Mouse (Mus musculus): Measurements from ENCODE around the gene Stap2.

- TF ChIP-seq CEBPB (IDR thresholded peaks at IDR 0.05; ENCODE audit: insufficient read depth, poor library complexity, severe bottlenecking), result no peak
- TF ChIP-seq E2F4 (IDR thresholded peaks at IDR 0.05; ENCODE audit: insufficient read depth), result no peak
- TF ChIP-seq TCF12 (IDR thresholded peaks at IDR 0.05; ENCODE audit: insufficient read depth, poor library complexity, severe bottlenecking), result no peak
- no peak for TF ChIP-seq MYOG (IDR thresholded peaks at IDR 0.05; ENCODE audit: control insufficient read depth in 1 of 3, insufficient read depth in 1 of 3, insufficient read length in 2 of 3, low read depth in 2 of 3)
- no peak for TF ChIP-seq POLR2A (IDR thresholded peaks at IDR 0.05; ENCODE audit: insufficient read length, low read depth)
- no peak for TF ChIP-seq MAX (IDR thresholded peaks at IDR 0.05; ENCODE audit: low read depth)
- TF ChIP-seq USF1 (IDR thresholded peaks at IDR 0.05; ENCODE audit: low read depth), result no peak
- no peak for TF ChIP-seq REST (IDR thresholded peaks at IDR 0.05; ENCODE audit: insufficient read depth, insufficient read length)
- TF ChIP-seq SRF (IDR thresholded peaks at IDR 0.05; ENCODE audit: control insufficient read depth, insufficient read length, low read depth), result no peak
- no peak for TF ChIP-seq POLR2AphosphoS2 (IDR thresholded peaks at IDR 0.05; ENCODE audit: insufficient read length, low read depth)
- TF ChIP-seq MYOD1 (IDR thresholded peaks at IDR 0.05; ENCODE audit: control insufficient read depth in 1 of 3, insufficient read length in 2 of 3, low read depth in 2 of 3), result no peak
These were observed 19.1 kb upstream of the Stap2 start for GRCm38 (mm10) chr17:56024476-56024875.
